10 mouse cellular contexts compared by ENCODE assay signal in the genomic region with DNA sequence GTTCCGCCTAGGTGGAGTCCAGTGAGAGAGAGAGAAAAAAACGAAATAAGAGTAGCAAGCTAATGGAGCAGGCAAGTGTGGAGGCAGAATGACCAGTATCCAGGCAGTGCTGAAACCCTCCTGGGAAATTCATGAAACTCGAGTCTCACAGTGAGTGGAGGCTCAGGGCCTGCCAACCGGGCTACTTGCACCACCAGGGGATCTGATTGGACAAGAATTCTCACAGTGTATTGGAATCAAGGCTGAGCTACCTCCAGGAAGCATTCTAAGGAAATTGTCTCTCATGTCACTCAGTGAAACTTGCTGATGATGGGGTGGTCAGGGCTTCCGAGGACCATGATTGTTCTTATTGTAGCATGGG. TPM values are rescaled to one million over a fixed set of nuclear protein-coding genes. Genes with fewer than 3 reads are reported as not detected.
DNase-seq lines count a peak whose midpoint lies in the region; ATAC-seq and TF ChIP-seq lines count a peak whose summit lies in the region.
"Had no signal": no experiment of that assay in that cellular context is flagged by ENCODE, and none has a peak within 500 bp of the region (broad histone marks: within the 10 kb centered on the region; RNA-seq: fewer than 3 reads in every experiment).

No protein-coding gene starts in this region.

- TF ChIP-seq CTCF in gastrocnemius, adult 2 months (IDR thresholded peaks at IDR 0.05), result no peak
- no peak for TF ChIP-seq CTCF in lung, adult 2 months (IDR thresholded peaks at IDR 0.05; ENCODE audit: insufficient read depth, low read length)

- H3K9me3 ChIP-seq in embryonic facial prominence, embryonic 12.5 days, result no peaks in the 10 kb centered on the region
- no peaks in the 10 kb centered on the region for H3K9me3 ChIP-seq in neural tube, embryonic 13.5 days
- H3K9me3 ChIP-seq: megakaryocyte, embryonic 14.5 days had no signal

- peaks cover 3% of the 10 kb centered on the region; the same call in 1 of the 2 replicates for H3K4me1 ChIP-seq in lung, adult 2 months (ENCODE audit: control insufficient read depth, insufficient read depth, low read length)
- peaks cover 30% of the 10 kb centered on the region for H3K4me1 ChIP-seq in embryonic facial prominence, embryonic 12.5 days
- peaks cover 39% of the 10 kb centered on the region for H3K4me1 ChIP-seq in neural tube, embryonic 13.5 days (replicated peaks)

- no peak overlapping the region for H3K9ac ChIP-seq in embryonic facial prominence, embryonic 12.5 days
- H3K9ac ChIP-seq in neural tube, embryonic 13.5 days, result no peak overlapping the region

- H3K27me3 ChIP-seq in embryonic facial prominence, embryonic 12.5 days, result peaks cover 64% of the 10 kb centered on the region
- H3K27me3 ChIP-seq in neural tube, embryonic 13.5 days, result peaks cover 64% of the 10 kb centered on the region

- peak overlapping the region; percentile 84 for H3K4me3 ChIP-seq in gastrocnemius, adult 2 months
- peak overlapping the region; percentile 68 for H3K4me3 ChIP-seq in lung, adult 2 months (replicated peaks; ENCODE audit: extremely low read depth, low read depth, low read length)
- H3K4me3 ChIP-seq in embryonic facial prominence, embryonic 12.5 days, result peak overlapping the region; percentile 45; the same call in 1 of the 2 replicates
- peak overlapping the region; percentile 47; the same call in 1 of the 2 replicates for H3K4me3 ChIP-seq in neural tube, embryonic 13.5 days
- H3K4me3 ChIP-seq: megakaryocyte, embryonic 14.5 days had no signal

- DNase-seq in gastrocnemius, adult 2 months, result no peak
- DNase-seq in gastrocnemius, adult 8-10 months (ENCODE audit: low spot score in 2 of 2), result no peak
- no peak for DNase-seq in lung, adult 2 months
- DNase-seq in lung, postnatal 25 days (ENCODE audit: low spot score), result no peak
- DNase-seq in spleen, adult 12 weeks (ENCODE audit: low spot score), result no peak
- DNase-seq in natural killer cell, adult 2 months (ENCODE audit: low spot score in 2 of 2), result no peak
- DNase-seq: cerebellum, adult 11-12 months had no signal

- ATAC-seq in embryonic facial prominence, embryonic 12.5 days (ENCODE audit: insufficient number of reproducible peaks, insufficient read depth, low FRiP score, low TSS enrichment), result no peak
- no peak for ATAC-seq in neural tube, embryonic 13.5 days (ENCODE audit: low read depth)

- 38% methylated on average over 5 of the region's 5 CpGs for WGBS in lung, adult 2 months
- WGBS in embryonic facial prominence, embryonic 12.5 days, result 20% methylated on average over 5 of the region's 5 CpGs
- WGBS in neural tube, embryonic 13.5 days, result 20% methylated on average over 5 of the region's 5 CpGs

- H3K36me3 ChIP-seq in embryonic facial prominence, embryonic 12.5 days, result no peaks in the 10 kb centered on the region
- no peaks in the 10 kb centered on the region for H3K36me3 ChIP-seq in neural tube, embryonic 13.5 days

- peak overlapping the region; percentile 74 for H3K4me2 ChIP-seq in embryonic facial prominence, embryonic 12.5 days (replicated peaks)
- peak overlapping the region; percentile 82 for H3K4me2 ChIP-seq in neural tube, embryonic 13.5 days

- peak overlapping the region; percentile 78 for H3K27ac ChIP-seq in gastrocnemius, adult 2 months
- no peak overlapping the region for H3K27ac ChIP-seq in embryonic facial prominence, embryonic 12.5 days
- no peak overlapping the region for H3K27ac ChIP-seq in neural tube, embryonic 13.5 days (replicated peaks)

- intact Hi-C loops in gastrocnemius, adult 2 months (cut with DNase I), result no loop called here

- no peak for TF ChIP-seq POLR2A in lung, adult 2 months (IDR thresholded peaks at IDR 0.05; ENCODE audit: borderline replicate concordance, extremely low read depth, low read depth, low read length)

RNA-seq across cellular contexts. Expression of a gene that starts 2.8 kb away (rescaled TPM):
- 10 to 100 TPM; 11.2 to 11.3 TPM for total RNA-seq in gastrocnemius, adult 2 months (2021)
- 10 to 100 TPM in 2 of 4 experiments, 1 to 10 TPM in 2; 5.0 to 11.7 (median 9.3) TPM for total RNA-seq in gastrocnemius, adult 8-10 months (2022)
- 193 and 202 TPM in 2 replicates for polyA plus RNA-seq in lung, adult 2 months (2012; rRNA removed)
- 3.4 and 3.9 TPM in 2 replicates for polyA plus RNA-seq in embryonic facial prominence, embryonic 12.5 days (2016; fragmentation: Nextera tagmentation; extraction: Ambion mirVana)
- polyA plus RNA-seq in neural tube, embryonic 13.5 days (2015; fragmentation: Nextera tagmentation; extraction: Ambion mirVana), result 2.4 and 2.7 TPM in 2 replicates

Comparison
In these comparisons a context has a peak if more than half of its experiments do, and no peak if none do; other contexts are left out.
1. RNA of a gene that starts 2.8 kb away (polyA plus RNA-seq): 193 to 202 TPM in lung, adult 2 months; 3.4 to 3.9 TPM in embryonic facial prominence, embryonic 12.5 days and 2.4 to 2.7 TPM in neural tube, embryonic 13.5 days; every median in the first group is over 10 times any median in the second.
2. Peak in every context shown above with its lines, with median percentiles within 50 percentile points of each other: H3K4me3 ChIP-seq.